Mouse (Mus musculus): ENCODE results near the gene Wsb1.
"Not testable (repeated sequence)": the region's sequence is repeated elsewhere in the genome, so short reads cannot be mapped to it uniquely, and the experiment has no call there.

Gene Wsb1

GRCm38 (mm10) chr11:79254391-79255098 lies at the start of gene Wsb1:
Gene Wsb1 (minus strand): TSS chr11:79254671.
- DNase-seq (ENCODE audit: low spot score): peak; percentile 91

GRCm38 (mm10) chr11:79304245-79304644 lies 49.8 kb upstream of the Wsb1 start:
- DNase-seq (ENCODE audit: low spot score): not testable (repeated sequence)

DNA sequence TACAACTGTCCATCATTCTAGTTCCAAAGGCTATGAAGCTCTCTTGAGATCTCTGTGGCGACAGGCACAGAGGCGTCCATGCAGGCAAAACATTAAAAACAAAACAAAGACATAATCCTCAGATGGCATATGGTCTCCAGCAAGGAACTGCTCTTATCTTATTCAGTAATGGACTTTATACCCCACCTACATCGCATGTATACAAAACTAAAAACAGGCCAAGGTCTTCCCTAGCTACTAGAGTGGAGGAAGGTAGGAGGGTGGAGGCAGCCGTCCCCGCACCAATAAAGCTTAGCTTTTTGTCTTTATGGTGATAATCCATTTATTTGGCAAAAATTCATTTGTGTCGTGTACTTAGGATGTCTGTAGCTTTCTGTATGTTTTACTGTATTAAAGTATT lies 48.6 kb upstream of the Wsb1 start:
- DNase-seq (ENCODE audit: low spot score): no peak

DNA sequence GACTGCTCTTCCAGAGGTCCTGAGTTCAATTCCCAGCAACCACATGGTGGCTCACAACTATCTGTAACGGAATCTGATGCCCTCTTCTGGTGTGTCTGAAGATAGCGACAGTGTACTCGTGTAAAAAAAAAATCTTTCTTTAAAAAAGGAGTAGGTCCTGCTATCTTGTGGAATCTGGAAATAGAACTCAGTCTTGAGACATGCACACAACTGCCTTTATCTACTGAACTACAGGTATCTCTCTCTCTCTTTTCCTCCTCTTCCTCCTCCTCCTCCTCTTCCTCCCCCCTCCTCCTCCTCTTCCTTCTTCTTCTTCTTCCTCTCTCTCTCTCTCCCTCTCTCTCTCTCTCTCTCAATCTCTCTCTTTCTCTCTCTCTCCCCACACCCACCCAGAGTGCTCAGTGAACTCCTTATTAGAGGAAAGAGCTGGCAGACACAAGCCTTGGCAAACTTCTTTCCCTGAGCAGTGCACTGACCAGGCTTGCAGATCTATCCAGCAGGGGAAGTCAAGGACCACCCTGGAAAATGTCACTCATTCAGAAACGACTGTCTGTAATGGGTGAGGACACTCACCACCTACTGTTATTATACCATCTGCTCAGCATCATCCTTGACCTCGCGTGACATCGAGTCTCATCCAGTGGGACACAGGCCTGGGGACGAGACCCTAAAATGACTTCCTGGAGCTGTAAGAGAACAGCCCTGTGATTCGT lies 45.4 kb upstream of the Wsb1 start:
- DNase-seq (ENCODE audit: low spot score): no peak

DNA sequence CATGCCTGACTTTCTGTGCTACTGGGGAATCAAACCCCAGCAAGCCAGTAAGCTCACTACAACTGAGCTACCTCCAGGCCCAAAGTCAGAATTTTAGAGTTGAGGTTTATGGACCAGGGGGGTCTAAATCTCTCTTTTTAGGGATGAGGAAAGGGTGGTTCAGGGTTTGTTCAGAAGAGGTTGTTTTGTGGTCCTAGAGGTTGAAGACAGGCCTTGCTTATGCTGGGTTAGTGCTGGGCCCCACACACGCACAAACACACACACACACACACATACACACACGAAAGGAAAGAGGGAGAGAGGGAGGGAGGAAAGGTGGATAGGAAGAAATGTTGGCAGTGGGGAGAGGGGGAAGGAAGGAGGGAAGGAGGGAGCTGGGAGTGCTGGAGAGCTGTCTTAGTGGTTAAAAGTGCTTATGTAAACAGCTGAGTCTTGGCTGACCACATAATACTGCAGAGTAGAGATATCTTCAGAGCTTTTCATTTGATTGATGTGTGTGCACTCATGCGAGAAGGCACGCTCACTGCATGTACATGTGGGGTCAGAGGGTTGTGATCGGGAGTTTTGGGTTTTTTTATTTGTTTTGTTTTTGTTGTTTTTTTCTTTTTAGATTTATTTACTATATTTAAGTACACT lies 42.5 kb upstream of the Wsb1 start, which contains the start of gene Gm9964:
Gm9964 (minus strand) TSS at position 51 of the 636 bp plus-strand sequence.
- DNase-seq (ENCODE audit: low spot score): no peak

DNA sequence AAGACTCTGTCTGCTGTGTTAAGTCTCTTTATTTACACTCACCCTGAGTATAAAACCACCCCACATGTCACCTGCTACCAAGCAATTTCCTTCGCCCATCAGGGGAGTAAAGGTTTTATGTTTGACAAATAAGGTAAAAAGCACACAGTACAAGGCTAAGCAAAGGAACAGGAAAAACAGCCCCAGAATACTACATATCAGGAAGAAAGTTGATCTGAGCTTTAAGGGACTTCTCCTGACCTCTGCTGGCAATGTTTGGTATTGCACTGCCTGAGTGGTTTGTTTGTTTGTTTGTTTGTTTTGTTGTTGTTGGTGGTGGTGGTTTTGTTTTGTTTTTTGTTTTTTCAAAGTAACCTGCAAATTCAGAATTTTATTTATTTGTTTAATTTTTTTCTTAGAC lies 41.7 kb upstream of the Wsb1 start:
- DNase-seq (ENCODE audit: low spot score): no peak

DNA sequence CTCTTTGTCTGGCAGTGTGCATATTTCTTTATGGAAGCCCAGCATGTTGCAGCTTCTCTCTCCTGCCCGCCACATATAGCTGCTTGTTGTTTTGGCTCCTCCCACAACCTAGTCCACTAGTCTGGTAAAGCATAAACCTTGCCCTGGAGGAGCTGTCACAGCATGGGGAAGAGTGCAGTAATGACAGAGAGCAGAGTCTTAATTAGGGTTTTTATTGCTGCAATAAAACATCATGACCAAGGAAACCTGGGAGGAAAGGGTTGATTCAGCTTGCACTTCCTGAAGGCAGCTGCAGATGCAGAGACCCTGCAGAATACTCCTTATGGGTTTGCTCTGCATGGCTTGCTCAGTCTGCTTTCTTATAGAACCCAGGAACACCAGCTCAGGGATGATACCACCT lies 39.5 kb upstream of the Wsb1 start:
- no peak for DNase-seq (ENCODE audit: low spot score)

DNA sequence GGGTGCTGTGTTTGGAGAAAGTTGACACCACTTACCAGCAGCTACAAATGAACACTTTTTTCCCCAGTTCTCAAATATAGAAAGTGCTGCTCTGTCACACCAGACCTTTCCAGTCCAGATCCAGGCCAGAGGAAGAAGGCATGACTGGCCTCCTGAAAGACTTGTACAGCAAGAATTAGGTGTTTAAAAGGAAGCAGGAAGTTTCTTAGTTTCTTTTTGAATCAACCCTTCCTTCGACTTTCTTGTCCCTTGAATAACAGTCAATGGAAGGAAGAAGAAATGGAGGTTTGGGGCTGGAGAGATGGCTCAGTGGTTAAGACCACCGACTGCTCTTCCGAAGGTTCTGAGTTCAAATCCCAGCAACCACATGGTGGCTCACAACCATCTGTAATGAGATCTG lies 38.6 kb upstream of the Wsb1 start:
- DNase-seq (ENCODE audit: low spot score): no peak

- no peak for DNase-seq (ENCODE audit: low spot score)
Observed at GRCm38 (mm10) chr11:79292130-79292529, 37.7 kb upstream of the Wsb1 start.

DNA sequence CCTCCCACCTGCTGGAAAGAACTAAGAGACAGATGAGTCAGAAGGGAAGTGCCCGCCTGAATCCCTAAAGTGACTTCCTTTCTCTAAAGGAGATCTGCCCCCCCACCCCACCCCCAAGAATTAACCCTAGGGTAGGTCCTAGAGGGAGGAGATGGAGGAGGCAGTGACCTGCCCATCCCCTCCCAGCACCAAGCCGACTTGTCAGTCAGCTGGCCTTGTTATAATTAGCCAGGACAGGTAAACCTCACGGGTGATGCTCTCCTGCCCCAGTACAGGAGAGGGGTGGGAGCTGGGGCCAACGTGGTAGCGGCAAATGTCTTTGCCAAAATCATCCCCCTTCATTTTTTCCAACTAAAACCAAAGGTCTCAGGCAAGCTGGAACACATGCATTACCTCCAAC lies 37.2 kb upstream of the Wsb1 start:
- DNase-seq (ENCODE audit: low spot score): no peak

GRCm38 (mm10) chr11:79290473-79290872 lies 36.0 kb upstream of the Wsb1 start:
- DNase-seq (ENCODE audit: low spot score): no peak

GRCm38 (mm10) chr11:79288913-79289640 lies 34.6 kb upstream of the Wsb1 start:
- DNase-seq (ENCODE audit: low spot score): no peak

GRCm38 (mm10) chr11:79288278-79288843 lies 33.9 kb upstream of the Wsb1 start:
- no peak for DNase-seq (ENCODE audit: low spot score)

GRCm38 (mm10) chr11:79287447-79287846 lies 33.0 kb upstream of the Wsb1 start:
- no peak for DNase-seq (ENCODE audit: low spot score)

GRCm38 (mm10) chr11:79286305-79286799 lies 31.9 kb upstream of the Wsb1 start:
- DNase-seq (ENCODE audit: low spot score): no peak

- no peak for DNase-seq (ENCODE audit: low spot score)
Observed at GRCm38 (mm10) chr11:79283350-79284030, 29.0 kb upstream of the Wsb1 start.

DNA sequence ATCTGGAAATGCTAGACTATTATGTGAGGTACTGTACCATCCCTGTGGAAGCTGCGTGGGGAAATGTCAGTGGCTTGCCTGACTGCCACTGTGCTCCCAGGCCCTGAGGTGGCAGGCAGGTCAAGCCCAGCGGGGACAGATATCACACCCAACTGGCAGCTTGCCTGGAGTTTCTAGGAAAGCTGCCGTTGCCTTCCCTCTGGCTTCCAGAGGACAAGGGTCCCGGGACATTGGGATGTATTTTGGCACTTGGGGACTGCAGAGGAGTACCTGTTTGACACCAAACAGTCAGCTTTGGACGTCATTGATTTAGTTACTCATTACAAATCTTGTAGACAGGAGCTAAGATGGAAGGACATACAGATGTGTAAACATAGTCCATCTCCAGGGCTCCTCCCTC lies 26.9 kb upstream of the Wsb1 start:
- no peak for DNase-seq (ENCODE audit: low spot score)

DNA sequence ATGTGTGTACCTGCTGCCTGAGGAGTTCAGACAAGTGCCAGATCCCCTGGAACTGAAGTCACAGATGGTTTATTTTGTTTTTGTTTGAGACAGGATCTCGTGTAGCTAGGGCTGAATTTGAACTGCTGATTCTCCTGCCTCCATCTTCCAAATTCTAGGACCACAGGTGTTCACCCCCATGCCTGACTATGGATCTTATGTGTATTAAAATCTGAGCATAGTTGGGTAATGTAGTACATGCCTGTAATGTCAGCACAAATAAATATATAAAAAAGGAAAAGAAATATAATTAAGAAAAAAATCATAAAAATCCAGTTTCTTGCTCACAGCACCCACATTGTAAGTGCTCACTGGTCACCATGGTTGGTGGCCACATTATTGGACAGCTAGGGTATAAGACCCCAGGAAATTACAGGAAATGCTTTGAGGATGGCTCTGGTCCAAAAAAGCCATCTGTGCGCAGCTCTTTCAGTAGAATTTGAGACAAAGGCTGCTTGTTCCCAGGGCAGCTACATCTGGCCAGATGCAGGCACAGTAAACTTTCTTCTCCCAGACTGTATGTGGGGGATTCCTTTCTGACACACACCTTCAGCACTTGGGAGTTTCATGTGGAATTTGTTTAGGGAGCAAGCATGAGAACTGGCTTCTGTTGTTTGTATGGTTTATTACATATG lies 25.4 kb upstream of the Wsb1 start:
- no peak for DNase-seq (ENCODE audit: low spot score)

GRCm38 (mm10) chr11:79273757-79274156 lies 19.3 kb upstream of the Wsb1 start:
- DNase-seq (ENCODE audit: low spot score): no peak

GRCm38 (mm10) chr11:79273039-79273438 lies 18.6 kb upstream of the Wsb1 start:
- DNase-seq (ENCODE audit: low spot score): no peak

DNA sequence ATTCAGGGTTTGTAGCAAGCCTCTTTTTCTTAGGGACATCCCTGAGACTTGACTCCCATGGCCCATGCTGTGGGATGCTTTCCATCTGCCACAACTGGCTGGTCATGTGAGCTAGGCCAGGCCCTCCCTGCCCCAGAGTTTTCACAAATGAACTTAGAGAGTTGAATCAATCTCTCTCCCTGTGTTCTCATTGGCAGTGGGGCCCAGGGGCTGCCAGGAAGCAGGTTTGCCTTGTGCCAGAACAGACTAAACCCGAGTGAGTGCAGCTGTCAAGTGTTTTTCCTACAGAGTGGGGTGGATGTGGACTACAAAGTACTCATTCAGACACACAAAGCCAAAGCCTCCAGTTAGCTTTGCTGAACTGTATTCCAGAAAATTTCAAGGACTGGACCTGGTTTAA lies 12.7 kb upstream of the Wsb1 start:
- no peak for DNase-seq (ENCODE audit: low spot score)

All from left cerebral cortex, adult 11 months (tissue).